Mouse (Mus musculus) kidney, adult 8-10 months (tissue): ENCODE data around the gene Hnf1b.
A peak's percentile ranks its signal among the peaks of the same experiment; 100 is the strongest.

ENCODE experiments used
- DNase-seq, 2 experiments: peaks; one replicate each; pipeline ENCODE4 v3.0.0; 2022

Hnf1b gene

GRCm38 (mm10) chr11:83902812-83903211 is 52.9 kb downstream of the Hnf1b start:
- DNase-seq, result no peak

GRCm38 (mm10) chr11:83905756-83906155 is 55.9 kb downstream of the Hnf1b start:
- DNase-seq, result no peak

DNA sequence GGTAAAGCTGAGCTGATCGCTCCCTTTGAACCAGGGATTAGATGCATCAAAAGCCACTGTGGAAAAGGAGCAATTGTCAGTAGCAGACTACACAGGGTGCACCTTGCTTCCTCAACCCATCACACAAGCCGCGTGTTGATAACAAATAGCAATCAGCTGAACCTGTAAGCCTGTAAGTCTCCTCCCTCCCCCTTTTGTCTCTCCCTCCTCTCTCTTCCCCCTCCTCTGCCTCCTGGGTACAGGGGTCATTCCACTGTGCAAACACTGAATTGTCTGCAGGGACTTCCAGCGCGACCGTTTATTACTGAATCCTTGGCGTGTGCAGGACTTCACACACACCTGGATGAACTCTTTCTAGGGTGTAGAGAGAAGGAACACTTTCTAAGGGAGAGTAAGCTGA is 58.5 kb downstream of the Hnf1b start:
- no peak for DNase-seq

DNA sequence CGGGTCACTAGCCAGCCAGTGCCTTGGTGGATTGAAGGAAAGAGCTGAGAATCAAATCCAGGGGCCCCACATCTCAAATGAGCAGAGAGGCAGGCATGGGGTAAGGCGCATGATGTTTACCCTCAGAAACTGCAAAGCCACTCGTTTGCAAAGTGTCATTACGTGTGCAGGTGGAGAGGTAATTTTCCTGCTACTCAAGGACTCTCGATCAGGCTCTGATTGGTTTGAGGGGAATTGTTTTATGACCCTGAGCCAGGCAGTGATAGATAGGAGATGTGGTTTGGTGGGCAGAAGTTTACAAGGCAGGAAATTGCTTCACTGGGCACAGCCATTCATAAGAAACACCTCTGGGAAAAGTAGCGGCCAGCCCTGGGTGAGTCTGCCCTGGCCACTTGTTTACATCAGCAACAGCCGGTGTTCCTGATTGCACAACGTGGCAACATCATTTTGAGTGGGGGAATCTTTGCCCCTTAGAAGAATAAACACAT is 64.0 kb downstream of the Hnf1b start:
- DNase-seq, result no peak

- DNase-seq, result no peak
Observed at GRCm38 (mm10) chr11:83914501-83914900, 64.6 kb downstream of the Hnf1b start.

DNA sequence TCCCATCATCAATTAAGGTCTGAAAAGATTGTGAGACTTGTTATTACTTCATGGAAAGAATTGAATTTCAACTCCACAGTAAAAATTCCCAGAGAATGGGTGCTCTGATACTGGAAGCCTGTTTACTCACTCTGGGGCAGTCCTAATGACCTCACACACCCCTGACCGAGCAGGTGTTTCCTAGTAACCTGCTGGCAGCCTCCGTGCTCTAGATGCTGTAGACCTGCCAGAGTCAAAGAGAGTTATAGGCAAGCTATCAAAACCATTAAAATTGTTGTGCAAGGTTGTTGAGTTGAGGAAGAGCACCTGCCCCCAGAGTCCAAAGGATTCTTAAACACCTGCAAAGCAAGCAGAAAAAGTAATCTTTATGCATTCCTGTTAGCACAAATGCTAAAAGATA is 72.7 kb downstream of the Hnf1b start:
- peak in 1 of 2 experiments; percentile 45 for DNase-seq

- no peak for DNase-seq
Observed at GRCm38 (mm10) chr11:83927097-83927496, 77.2 kb downstream of the Hnf1b start.

DNA sequence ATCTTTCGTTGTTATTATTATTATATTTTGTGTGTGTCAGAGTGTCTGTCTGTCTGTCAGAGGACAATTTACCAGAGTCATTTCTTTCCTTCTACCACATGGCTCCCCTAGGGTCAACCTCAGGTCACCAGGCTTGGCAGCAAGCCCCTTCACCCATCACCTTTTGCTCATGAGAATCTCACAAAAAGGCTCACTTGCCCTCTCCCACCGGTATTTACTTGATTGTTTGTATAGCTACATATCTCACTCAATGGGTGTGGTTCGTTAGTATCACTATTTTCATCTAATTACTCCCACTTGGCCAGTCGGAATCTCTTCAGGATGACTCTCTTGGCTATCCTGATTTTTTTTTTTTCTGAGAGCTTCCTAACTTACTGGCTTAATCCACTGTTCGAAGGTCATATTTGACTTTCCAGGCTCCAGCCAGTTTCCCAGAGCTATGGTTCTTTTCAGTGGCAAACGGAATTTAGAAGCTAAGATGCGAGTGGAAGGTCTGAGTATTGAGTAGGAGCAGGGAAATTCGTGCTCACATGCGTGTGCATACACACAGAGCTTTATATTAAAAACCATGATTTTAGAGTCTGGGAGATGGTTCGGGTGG is 82.7 kb downstream of the Hnf1b start:
- DNase-seq, result peak; percentile 23 to 29

- no peak for DNase-seq
Observed at GRCm38 (mm10) chr11:83933376-83933775, 83.5 kb downstream of the Hnf1b start.

GRCm38 (mm10) chr11:83935986-83936665 is 86.3 kb downstream of the Hnf1b start:
- peak; percentile 83 to 91 for DNase-seq

GRCm38 (mm10) chr11:83938556-83938955 is 88.7 kb downstream of the Hnf1b start:
- peak in 1 of 2 experiments; percentile 53 for DNase-seq

- DNase-seq, result peak; percentile 90 to 91
Observed at GRCm38 (mm10) chr11:83941950-83942840, 92.3 kb downstream of the Hnf1b start, which contains the start of gene Ddx52. TSS of gene Ddx52 (plus strand) at chr11:83942062.
